Mouse (Mus musculus): ENCODE data around the gene Ccdc92b.

The Ccdc92b gene

DNA sequence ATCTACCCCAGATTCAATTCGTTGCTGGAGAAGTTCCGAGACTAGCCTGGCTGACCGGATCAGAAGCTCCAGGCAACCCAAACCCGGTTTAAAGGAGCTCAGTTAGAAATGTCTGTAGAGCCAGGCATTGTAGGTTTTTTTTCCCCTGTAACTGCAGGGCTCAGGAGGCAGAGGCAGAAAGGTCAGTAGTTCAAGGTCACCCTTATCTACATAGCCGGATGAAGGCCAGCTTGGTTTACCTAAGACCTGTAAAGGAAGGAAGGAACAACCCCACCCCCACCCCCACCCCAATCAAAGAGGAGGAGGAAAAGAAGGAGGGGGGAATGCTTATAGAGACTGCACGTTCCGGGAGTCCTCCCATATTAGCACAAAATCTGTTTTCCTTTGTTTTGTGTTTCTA lies 8.0 kb upstream of the Ccdc92b start:
- no peak for DNase-seq (ENCODE audit: low read depth, low spot score)

GRCm38 (mm10) chr11:74613428-74613827 lies 6.0 kb upstream of the Ccdc92b start:
- DNase-seq (ENCODE audit: low read depth, low spot score), result no peak

DNA sequence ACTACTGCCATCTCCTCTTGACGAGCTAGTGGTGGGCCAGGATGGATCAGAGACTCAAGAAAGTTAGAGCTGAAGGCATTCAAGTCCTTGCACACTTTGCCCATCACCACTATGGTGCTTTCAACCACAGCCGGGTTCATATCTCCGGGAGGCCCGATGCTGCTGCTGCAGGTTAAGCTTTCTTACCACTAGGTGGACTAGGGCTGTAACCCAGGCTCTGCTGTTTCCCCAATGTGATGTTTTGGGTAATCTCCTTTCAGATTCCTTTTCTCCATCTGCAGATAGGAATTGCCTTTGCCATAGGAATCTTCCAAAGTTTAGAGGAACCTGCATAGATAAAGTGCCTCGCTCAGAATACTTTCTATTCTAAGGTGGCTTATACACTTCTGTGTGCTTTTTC lies 3.8 kb upstream of the Ccdc92b start:
- DNase-seq (ENCODE audit: low read depth, low spot score), result no peak

DNA sequence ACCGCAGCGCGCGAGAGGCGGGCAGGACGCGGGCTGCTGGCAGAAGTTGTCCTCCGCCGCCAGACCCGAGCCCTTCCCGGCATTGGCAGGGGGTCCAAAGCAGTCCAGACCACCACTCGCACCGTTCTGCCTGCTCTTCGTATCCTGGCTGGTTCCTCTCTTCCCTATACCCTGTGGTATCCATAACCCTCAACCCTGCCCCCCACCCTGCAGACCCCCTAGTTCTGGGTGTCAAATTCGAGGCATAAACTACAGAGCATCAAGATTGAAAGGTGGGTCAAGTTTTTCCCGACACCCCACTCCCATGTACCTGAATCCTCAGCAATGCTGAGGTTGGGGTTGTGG lies 523 bp downstream of the Ccdc92b start:
- DNase-seq (ENCODE audit: low read depth, low spot score), result no peak

DNA sequence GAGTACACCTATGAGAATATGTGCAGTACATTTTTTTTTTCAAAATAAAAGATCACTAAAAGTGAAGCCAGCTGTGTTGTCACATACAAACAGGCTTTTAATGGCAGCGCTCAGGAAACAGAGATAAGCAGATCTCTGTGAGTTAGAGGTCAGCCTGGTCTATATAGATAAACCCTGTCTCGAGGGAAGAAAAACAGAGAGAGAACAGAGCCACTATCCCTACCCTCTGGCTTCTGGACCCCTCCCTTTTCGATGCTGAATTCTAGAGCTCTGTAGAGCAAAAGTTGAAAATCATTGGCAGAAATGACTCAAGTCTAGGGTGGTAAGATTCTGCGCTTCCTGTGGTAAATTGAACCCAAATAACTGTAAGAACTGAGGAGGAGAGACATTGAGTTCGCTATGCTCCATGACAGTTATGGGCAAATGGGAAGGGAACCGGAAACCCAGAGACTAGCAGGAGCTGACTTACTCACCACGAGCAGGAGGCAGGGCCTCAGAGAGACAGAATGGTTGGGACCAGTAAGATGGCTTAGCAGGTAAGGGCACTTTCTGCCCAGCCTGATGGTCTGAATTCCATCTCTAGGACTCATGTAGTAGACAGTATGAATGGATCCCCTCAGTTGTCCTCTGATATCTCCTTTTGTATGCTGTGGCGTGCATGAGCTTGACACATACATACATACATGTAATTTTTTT lies 2.7 kb downstream of the Ccdc92b start:
- DNase-seq (ENCODE audit: low read depth, low spot score), result no peak

GRCm38 (mm10) chr11:74623693-74624092 lies 4.3 kb downstream of the Ccdc92b start:
- no peak for DNase-seq (ENCODE audit: low read depth, low spot score)

GRCm38 (mm10) chr11:74625333-74625732 lies 5.9 kb downstream of the Ccdc92b start:
- no peak for DNase-seq (ENCODE audit: low read depth, low spot score)

- DNase-seq (ENCODE audit: low read depth, low spot score), result no peak
Observed at GRCm38 (mm10) chr11:74627481-74627880, 8.1 kb downstream of the Ccdc92b start.

DNA sequence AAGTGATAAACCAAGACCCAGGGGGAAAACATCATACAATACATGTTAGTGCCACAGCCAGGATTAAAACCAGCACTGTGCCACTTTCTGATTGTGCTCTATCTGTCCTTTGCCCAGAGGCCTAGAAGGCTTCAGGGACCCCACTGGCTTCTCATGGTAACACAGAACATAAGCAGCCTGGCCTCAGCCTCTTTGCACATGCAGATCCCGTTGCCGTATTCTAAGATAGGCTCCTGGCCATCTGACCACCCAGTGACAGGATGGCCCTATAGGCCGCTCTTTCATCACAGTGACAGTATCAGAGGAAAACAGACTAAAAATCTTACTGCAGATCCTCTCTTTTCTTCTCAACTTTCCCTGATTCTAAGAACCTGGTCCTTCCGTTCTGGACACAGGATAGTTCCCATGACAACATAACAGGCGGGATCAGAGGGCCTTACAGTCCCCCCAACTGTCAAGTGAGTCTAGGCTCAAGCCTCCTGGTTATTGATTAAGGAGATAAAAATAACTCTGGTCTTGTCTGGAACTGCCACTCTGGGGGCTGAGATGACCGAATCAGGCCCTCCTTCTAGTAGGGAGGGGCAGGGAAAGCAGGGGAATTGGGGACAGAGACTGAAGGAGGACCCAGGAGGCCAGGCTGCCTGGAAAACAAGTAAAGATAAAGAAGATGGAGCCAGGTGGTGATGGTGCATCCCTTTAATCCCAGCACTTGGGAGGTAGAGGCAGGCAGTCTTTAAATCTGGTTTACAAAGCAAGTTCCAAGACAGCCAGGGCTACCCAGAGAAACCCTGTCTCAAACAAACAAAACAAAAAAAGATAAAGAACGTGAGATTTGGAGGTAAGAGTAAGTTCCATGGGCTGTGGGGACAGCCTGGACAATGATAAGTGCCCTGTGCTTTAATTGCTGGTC lies 12.7 kb downstream of the Ccdc92b start:
- no peak for DNase-seq (ENCODE audit: low read depth, low spot score)

DNA sequence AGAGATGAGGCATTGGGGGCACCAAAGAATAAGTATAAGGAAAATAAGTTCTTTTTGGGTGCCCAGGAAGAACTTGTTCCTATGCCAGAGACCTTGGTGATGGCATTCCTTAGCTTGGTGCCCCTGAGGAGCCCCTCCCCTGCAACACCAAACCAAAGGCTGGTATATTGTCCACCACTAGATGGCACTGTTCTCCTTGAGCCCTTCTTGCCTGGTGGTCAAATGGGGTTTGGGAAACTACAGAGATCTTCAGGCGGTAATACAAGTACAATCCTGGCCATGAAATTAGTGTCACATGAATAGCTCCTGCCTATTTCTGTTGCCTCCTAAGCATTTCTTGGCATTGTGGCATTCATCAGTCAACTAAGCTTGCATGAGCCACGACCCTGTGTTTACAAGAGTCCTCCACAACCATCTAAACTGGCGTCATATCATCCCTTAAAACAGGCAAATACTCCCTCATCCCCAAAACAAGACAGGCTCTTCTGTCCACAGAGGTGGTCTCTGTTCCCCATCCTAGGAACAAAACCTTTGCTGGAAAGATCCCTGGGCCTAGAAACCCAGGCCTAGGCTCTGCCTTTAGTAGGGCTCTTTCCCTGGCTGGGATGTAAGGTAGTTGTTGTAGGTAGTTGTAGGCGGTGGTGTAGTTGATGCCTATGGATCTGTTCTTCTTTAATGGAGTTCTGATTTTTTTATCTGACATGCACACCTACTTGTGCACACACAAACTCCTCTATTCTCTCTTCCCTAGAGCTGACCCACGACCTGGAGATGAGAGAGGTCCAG lies 15.3 kb downstream of the Ccdc92b start:
- DNase-seq (ENCODE audit: low read depth, low spot score), result no peak

GRCm38 (mm10) chr11:74637486-74637885 lies 18.1 kb downstream of the Ccdc92b start:
- no peak for DNase-seq (ENCODE audit: low read depth, low spot score)

- peak; percentile 75 for DNase-seq (ENCODE audit: low read depth, low spot score)
Observed at GRCm38 (mm10) chr11:74637971-74638790, 18.8 kb downstream of the Ccdc92b start.

- DNase-seq (ENCODE audit: low read depth, low spot score), result no peak
Observed at GRCm38 (mm10) chr11:74638791-74639411, 19.5 kb downstream of the Ccdc92b start.

DNA sequence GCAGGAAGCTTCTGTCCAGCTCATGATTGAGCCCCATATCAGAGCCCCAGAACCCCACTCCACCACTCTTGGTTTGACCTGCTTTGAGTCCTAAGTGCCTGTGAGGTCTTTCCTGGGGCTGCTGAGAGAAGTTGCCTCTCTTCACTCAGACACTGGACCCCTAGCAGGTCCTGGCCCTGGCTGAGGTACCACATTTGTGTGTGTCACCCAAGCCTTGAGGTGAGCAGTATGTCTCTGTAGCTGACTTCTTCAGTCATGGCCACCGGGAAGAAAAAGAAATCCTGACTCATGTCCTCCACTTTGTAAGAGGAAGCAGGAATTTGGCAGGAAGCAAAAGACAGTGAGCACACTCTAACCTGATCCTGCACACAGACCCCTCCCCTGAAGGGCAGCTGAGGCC lies 20.2 kb downstream of the Ccdc92b start:
- no peak for DNase-seq (ENCODE audit: low read depth, low spot score)

DNA sequence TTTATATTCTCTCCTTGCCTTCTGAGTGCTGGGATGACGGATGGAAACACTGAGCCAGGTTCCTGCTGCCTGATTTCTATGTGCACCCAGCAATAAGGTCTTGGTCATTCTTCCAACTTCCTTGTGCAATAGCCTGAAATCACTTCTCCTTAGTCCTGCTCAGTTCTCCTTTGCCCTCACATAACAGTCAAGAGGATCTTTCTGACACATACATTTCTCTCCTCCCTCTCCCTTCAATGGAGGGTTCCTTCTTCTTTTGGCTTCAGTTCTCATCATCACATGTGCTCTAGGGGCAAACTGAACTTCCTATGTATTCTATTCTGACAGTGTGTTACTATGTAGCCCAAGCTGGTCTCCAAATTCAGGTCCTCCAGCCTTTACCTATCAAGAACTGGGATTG lies 28.6 kb downstream of the Ccdc92b start:
- DNase-seq (ENCODE audit: low read depth, low spot score), result no peak

GRCm38 (mm10) chr11:74648676-74649075 lies 29.3 kb downstream of the Ccdc92b start:
- no peak for DNase-seq (ENCODE audit: low read depth, low spot score)

DNA sequence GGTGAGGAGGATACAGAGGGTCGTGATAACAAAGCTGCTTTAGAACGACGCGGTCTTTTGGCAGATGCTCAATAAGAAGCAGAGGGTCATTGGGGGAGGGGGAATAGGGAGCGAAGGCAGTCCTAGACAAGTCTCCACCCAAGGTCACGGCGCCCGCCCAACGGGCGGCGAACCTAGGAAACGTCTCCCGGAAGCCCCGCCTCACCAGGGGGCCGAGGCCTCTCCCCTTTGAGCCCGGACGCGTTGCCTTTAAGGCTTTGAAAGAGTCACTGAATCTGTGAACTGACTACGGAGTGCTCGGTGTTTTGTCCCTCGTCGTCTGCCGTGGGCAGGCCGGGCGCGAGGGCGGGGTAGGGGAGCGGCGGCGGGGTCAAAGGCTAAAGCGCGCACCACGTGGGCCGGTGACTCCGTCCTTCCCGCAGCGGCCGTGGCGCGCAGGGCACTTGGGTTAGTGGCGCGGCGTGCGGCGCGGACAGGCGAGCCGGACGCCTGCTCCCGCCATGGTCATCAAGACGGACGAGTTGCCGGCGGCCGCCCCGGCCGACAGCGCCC lies 29.8 kb downstream of the Ccdc92b start, which contains the start of gene Cluh:
Cluh (plus strand) TSS at position 401 of the 552 bp plus-strand sequence.
- peak; percentile 98 for DNase-seq (ENCODE audit: low read depth, low spot score)

DNA sequence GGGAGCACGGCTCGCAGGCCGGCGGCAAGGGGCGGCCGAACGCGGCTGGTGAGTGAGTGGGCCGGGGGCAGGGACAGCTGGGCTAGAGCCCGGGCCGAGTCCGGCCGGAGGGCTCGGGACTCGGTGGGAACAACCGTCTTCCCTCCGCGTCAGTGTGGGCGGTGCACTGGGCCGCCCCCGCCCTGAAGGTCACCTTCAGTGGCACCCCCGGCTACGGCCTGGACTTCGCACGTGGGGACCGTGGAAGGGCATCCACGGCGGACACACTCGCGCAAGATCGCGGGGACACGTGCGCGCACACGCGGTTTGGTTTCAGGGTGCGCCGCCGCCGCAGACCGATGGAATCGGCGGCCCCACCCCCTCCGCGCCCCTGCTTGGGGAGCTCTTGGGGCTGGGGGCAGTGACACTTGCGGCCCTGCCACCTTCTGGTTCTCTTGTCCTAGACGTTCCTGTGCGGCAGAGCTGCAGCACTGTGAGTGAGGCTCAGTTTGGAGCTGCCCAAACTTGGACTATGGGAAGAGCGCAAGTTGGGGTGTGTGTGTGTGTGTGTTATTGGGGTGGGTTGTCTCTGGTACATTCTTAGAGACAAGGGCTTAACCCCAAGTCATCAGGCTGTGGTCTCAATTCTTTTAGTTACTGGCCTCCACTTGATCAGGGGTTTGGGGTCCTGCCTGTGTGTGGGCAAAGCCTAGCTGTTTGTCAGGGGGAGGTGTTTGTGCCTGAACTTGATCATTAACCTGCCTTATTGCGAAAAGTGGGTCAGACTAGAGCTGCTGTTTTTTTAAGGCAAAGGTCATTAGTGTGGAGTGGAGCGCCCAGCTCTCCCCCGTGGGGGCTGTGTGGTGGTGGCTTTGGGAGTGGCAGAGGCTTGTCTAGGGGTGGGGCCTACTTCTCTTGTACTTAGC lies 30.5 kb downstream of the Ccdc92b start:
- DNase-seq (ENCODE audit: low read depth, low spot score), result no peak

- no peak for DNase-seq (ENCODE audit: low read depth, low spot score)
Observed at GRCm38 (mm10) chr11:74650576-74651100, 31.2 kb downstream of the Ccdc92b start.
